Mouse (Mus musculus) adrenal gland, adult 8-10 months (tissue): ENCODE results near the gene Lypd6b. TPM values are rescaled to one million over a fixed set of nuclear protein-coding genes. Genes with fewer than 3 reads are reported as not detected.

Experiments
- DNase-seq: peaks from one replicate; pipeline ENCODE4 v3.0.0; 2022
- total RNA-seq, 4 experiments: library from RNA; stranded (reverse); gene quantifications; 2 replicates each; pipeline ENCODE4 v1.2.4; 2022

Gene Lypd6b
- total RNA-seq, 4 experiments from 2014 or later: 0.24 to 0.52 (median 0.24) TPM; not detected in 1

GRCm38 (mm10) chr2:49771172-49771571, 16.3 kb upstream of the Lypd6b start:
- DNase-seq: no peak

GRCm38 (mm10) chr2:49773194-49773931, 14.1 kb upstream of the Lypd6b start:
- DNase-seq: no peak

GRCm38 (mm10) chr2:49774180-49774579, 13.3 kb upstream of the Lypd6b start:
- DNase-seq: no peak

DNA sequence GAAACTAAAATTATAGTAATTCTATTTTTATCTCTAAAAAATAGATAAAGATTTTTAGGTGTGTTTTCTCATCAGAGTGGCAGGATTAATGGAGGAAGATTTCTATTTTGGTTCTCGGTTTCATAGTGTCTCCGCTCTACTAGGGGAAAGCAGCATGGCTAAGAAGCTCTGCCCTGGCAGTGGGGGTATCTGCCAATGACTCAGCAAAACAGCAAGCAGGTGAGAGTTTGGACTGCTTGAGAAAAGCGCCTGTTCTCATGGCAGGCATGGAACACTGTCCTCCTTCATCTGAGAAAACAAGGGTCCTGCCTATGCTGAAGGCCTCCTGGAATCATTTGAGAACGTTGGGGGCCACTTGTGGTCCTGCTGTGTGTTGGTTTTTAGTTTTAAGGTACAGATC, 12.3 kb upstream of the Lypd6b start:
- no peak for DNase-seq

DNA sequence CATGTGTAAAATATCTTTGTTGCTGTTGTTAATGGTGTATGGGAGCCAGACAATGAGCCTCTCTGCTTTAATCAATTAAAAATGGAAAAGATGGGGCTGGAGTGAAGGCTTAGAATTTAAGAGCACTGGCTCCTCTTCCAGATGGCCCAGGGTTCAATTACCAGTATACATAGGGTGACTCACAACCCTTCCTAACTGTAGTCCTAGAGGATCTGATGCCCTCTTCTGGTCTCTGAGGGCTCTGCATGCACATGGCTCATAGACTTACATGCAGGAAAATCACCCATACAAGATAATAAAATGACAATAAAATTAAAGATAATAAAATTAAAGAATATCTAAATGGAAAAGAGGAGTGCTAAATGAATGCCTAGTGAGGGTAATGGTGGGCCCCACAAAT, 11.8 kb upstream of the Lypd6b start:
- no peak for DNase-seq

DNA sequence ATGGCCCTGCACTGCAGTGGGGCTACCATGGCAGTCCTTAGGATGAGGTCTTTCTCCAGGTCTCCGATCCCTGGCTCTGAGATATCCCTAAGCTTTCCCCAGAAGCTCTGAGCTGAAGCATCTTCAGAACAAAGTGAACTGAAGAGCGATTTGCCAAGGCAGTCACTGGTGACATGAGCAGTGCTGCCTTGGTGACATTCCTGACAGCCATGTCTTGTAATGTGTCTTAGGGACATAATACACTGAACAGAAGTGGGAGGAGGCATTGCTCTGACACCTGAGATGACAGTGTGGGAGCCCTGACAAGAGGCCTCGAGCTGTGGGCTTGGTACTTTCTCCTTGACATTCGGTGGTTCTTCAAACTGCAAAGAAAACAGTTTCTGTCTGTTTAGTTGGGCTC, 11.1 kb upstream of the Lypd6b start:
- DNase-seq: no peak

- DNase-seq: no peak
Observed at GRCm38 (mm10) chr2:49788051-49788418, 547 bp downstream of the Lypd6b start.

DNA sequence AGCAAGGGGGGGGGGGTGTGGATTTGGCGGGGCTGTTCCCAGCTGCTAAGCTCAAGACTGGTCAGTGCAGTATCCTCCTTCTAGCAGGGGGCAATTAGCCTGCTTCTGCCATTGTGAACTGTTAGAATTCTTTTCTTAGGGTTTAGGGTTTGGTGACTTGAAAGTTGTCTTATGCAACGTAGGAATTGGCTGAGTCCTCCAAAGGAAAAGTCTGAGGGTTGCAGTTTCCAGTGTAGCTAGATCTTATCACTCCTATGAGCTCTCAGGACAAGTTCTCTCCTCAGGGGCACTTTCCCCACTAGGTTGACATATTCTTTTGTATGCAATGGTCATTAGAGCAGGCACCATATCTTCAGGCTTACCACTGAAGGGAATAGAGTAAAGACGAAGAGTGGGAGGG, 1.2 kb downstream of the Lypd6b start:
- DNase-seq: no peak

- no peak for DNase-seq
Observed at GRCm38 (mm10) chr2:49789078-49789477, 1.6 kb downstream of the Lypd6b start.

DNA sequence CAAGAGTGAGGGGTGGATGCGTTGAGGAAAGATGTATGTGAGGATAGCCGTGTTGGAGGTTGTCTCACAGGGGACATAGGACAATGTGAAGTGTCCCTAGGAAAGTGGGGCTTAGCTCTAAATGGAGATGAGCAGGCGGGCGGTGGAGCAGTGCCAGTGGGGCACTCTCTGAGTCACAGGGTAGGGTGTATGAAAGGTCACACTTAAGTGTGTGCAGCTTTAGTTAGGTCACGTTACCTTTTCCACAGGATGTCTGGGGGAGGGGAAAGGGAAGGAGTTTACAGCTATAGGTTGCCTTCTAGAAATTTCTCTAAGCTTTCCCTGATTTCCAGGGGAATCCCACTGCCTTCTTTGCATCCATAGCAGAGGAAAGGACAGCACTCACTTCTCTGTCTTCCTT, 2.0 kb downstream of the Lypd6b start:
- no peak for DNase-seq

- no peak for DNase-seq
Observed at GRCm38 (mm10) chr2:49797444-49798143, 10.1 kb downstream of the Lypd6b start.

DNA sequence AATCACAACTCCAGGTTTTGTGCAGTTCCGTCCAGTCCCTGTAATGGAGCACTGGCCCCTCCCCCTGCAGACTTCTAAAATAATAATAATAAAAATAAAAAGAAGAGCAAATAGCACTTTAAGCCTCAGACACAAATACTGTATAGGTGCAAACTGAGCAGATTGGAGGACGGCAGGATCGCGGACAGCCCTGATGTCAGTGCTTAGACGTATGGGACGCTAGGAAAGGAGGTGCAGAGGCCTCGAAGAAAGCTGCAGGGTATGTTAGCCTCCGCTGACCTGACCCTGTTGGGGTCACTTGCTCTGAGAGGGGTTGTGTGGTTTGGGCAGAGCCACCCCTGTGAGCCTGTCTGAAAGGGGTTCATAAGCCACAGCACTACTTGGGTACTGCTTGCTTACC, 17.0 kb downstream of the Lypd6b start:
- DNase-seq: no peak

- peak; percentile 38 for DNase-seq
Observed at GRCm38 (mm10) chr2:49805736-49806371, 18.4 kb downstream of the Lypd6b start.

GRCm38 (mm10) chr2:49809496-49809895, 22.0 kb downstream of the Lypd6b start:
- no peak for DNase-seq

DNA sequence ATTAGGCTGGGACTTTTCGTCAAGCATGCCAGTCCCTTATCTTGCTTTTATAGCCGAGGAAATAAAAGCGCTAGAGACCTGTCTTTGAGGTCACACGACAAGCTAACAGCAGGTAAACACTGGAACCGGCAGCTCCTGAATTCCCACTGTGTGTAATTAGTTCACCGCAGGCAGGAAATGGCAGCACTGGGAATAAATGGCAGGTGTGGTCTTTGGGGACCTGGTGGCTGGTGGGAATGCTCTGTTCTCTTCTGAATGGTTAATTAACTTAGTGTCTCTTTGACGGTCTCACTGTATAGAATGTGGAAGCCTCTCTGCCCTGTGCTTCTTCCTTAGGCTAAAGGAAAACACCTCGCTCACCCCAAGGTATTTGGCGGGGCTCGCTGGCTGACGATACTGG, 23.9 kb downstream of the Lypd6b start:
- DNase-seq: no peak

DNA sequence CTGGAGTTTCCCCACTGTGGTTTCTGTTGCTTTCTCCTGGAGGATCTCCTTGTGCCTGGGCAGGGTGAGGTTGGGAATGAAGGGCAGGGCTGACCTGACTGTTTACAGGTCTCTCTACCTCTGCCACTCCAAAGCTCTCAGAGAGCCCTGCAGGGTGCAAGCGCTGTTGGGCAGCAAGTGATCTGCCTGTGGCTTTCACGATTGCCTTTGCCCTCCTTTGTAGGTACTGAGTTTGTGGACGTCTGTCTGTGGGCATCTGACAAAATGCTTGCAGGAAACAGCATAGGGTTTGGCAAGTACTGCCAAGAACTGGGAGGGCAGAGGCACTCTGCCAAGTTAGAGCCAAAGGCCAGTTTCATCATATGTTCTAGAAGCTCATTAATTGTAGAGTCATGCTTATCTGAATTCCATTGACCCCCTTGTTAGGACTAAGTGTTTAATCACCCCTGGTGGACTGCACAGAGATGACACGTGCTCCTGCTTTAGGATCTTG, 24.4 kb downstream of the Lypd6b start:
- peak; percentile 68 for DNase-seq

- DNase-seq: no peak
Observed at GRCm38 (mm10) chr2:49813151-49813550, 25.7 kb downstream of the Lypd6b start.

DNA sequence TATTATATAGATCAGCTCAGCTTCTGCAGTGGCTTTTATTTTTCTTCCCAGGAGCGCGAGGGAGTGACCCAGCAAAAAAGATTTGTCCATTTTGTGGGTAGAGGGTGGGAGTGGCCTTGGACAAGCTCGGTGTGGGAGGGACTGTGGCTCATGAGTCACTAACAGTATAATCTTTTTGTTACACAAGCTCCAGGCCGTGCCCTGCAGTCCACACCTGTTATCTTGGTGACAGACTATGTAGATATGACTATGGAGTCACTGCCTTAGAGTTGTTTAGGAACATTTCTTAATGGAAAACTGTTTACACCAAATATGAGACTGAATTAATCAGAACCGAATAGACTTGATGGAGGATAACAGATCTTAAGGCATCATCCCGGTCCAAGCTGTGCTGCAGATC, 26.5 kb downstream of the Lypd6b start:
- DNase-seq: peak; percentile 42

DNA sequence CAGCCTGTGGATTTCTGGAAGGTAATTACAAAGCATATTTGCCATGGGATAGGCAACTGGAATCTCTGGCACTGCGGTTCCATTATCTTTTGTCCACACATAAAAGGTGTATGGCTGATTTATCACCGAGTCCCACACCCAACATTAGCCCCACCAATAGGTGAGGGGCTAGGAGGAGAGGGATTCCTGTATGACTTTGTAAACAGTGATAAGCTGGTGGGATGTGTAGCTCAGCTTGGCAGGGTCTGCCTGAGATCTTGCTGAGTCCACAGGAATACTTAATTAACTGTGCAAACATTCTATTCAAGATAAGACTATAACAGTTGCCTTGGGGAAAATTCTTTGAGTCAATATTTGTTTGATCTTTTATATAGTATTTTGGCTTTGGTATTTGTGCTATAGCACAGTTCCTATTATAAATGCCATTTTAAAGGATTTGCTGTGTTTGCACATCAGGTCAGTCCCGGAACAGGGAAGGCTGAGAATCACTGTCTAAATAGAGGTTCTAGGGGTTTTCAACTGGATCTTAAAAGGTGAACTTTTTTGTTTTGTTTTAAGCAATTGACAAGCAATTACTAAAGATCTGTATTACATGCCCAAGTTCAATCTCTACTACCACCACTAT, 28.3 kb downstream of the Lypd6b start:
- DNase-seq: no peak

- no peak for DNase-seq
Observed at GRCm38 (mm10) chr2:49816549-49816948, 29.1 kb downstream of the Lypd6b start.

DNA sequence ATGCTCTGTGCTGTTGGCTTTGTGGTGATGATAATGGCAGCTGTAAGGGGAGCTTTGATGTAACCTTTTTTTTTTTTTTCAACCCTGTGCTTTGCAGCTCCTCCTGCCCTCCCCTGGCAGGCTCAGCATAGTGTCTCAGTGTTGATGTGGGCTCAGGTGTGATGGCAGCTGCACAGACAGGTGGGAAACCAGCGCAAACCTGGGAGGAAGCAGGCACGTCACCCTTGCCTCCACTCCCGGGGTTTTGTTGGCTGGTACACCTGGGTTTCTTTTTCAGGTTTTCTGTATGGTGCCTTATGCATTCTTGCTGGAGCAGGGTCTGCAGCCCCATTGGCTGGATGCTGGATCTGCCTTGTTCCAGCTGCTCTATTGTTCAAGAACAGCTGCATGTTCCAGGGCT, 29.7 kb downstream of the Lypd6b start:
- DNase-seq: no peak

DNA sequence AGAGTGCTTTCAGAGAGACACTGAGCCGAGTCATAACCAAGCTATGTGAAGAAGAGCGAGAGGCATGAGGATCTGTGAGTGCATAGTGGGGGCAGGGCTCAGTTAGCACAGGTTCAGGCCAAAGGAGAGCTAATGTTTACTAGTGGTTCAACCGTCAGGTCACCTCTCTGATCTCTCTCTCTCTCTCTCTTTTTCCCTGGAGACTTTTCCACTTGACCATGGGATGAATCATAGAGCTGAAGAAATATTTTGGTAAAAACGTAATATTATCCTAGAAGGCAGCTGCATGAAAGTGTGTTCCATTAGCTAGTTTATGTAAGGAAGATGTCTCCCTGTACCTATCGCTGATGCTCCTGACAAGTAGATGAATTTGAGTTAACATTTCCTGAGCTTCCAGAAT, 30.6 kb downstream of the Lypd6b start:
- DNase-seq: no peak

GRCm38 (mm10) chr2:49822312-49822711, 34.8 kb downstream of the Lypd6b start:
- no peak for DNase-seq
